ENCODE assay signal across 14 mouse cellular contexts in genomic region chr12:54532062-54532461, GRCm38 (mm10).
"Had no signal": no experiment of that assay in that cellular context is flagged by ENCODE, and none has a peak within 500 bp of the region (broad histone marks: within the 10 kb centered on the region; RNA-seq: fewer than 3 reads in every experiment).

No protein-coding gene starts in this region.

- H3K4me3 ChIP-seq: megakaryocyte, embryonic 14.5 days; midbrain, embryonic 13.5 days; midbrain, embryonic 15.5 days; neural tube, embryonic 12.5 days had no signal

- DNase-seq: lung, adult 18-20 months; lung, embryonic 14.5 days; lung, postnatal 10 days; lung, postnatal 36 days; right cerebral cortex, postnatal 14 days; thymus, adult 18-20 months; thymus, postnatal 14 days; thymus, postnatal 36 days had no signal

- ATAC-seq: midbrain, embryonic 13.5 days; midbrain, embryonic 15.5 days had no signal

- H3K9ac ChIP-seq: lung, embryonic 14.5 days; midbrain, embryonic 13.5 days; midbrain, embryonic 15.5 days; neural tube, embryonic 12.5 days had no signal

- H3K27me3 ChIP-seq: midbrain, embryonic 13.5 days; midbrain, embryonic 15.5 days; neural tube, embryonic 12.5 days had no signal

- H3K27ac ChIP-seq: macrophage; midbrain, embryonic 13.5 days; midbrain, embryonic 15.5 days; neural tube, embryonic 12.5 days had no signal

- H3K4me2 ChIP-seq: lung, embryonic 14.5 days; midbrain, embryonic 11.5 days; midbrain, embryonic 13.5 days; midbrain, embryonic 15.5 days; neural tube, embryonic 12.5 days had no signal

- H3K9me3 ChIP-seq: midbrain, embryonic 13.5 days; midbrain, embryonic 15.5 days had no signal

- H3K36me3 ChIP-seq: midbrain, embryonic 13.5 days; midbrain, embryonic 15.5 days; neural tube, embryonic 12.5 days had no signal

- H3K4me1 ChIP-seq: megakaryocyte, embryonic 14.5 days had no signal
